Mouse (Mus musculus) forebrain, embryonic 10.5 days (tissue): ENCODE measurements at regions not wholly inside any gene's neighbourhood (a gene's known extent, or its start where the extent isn't known, plus 50 kb on each side); places are given as distances from the start of the nearest gene placed in this dataset.

ENCODE experiments used
- DNase-seq: peaks from one replicate; pipeline ENCODE4 v3.0.0-alpha.2; 2017; ENCODE audit warnings: low spot score; ENCODE audit errors: extremely low spot score
- H3K27ac ChIP-seq: fragments of 300-500 bp; sonication (generic); 2 replicates; pipeline ENCODE4 v1.5.1; 2016; ENCODE audit warnings: mild to moderate bottlenecking
- H3K27me3 ChIP-seq: fragments of 300-500 bp; sonication (generic); 2 replicates; pipeline ENCODE4 v1.6.1; 2016; ENCODE audit warnings: mild to moderate bottlenecking; ENCODE audit not compliant: poor library complexity, severe bottlenecking
- H3K36me3 ChIP-seq: fragments of 300-500 bp; sonication (generic); replicated peaks from 2 replicates; pipeline ENCODE4 v1.6.1; 2016; ENCODE audit warnings: mild to moderate bottlenecking, moderate library complexity
- H3K4me1 ChIP-seq: fragments of 300-500 bp; sonication (generic); 2 replicates; pipeline ENCODE4 v1.6.1; 2016
- H3K4me3 ChIP-seq: fragments of 300-500 bp; sonication (generic); 2 replicates; pipeline ENCODE4 v1.5.1; 2016; ENCODE audit warnings: mild to moderate bottlenecking, moderate library complexity
- H3K9me3 ChIP-seq: fragments of 300-500 bp; sonication (generic); 2 replicates; pipeline ENCODE4 v1.6.1; 2016; ENCODE audit warnings: mild to moderate bottlenecking, moderate library complexity
- WGBS: fragments of 180-500 bp; shearing (Covaris S2); methylation state at CpG from one replicate; pipeline ENCODE4 v1.1.7; 2016; 5-methylcytosine and 5-hydroxymethylcytosine counted together

- no peaks in the 10 kb centered on the region for H3K27me3 ChIP-seq
- no peaks in the 10 kb centered on the region for H3K9me3 ChIP-seq
- no peaks in the 10 kb centered on the region for H3K36me3 ChIP-seq
- 91% methylated on average over 7 of the region's 7 CpGs for WGBS
- H3K4me3 ChIP-seq, result no peak overlapping the region
- no peak for DNase-seq
- H3K27ac ChIP-seq, result no peak overlapping the region
- peaks cover 10% of the 10 kb centered on the region for H3K4me1 ChIP-seq
Observed at GRCm38 (mm10) chr16:74639805-74640204, 228.2 kb upstream of the Robo2 start.

GRCm38 (mm10) chr16:74637638-74638037 is 226.0 kb upstream of the Robo2 start:
- Histone ChIP-seq H3K4me3 (no peak overlapping the region), H3K4me1 (no peaks in the 10 kb centered on the region), H3K9me3 (no peaks in the 10 kb centered on the region), H3K27me3 (no peaks in the 10 kb centered on the region), H3K27ac (no peak overlapping the region), H3K36me3 (no peaks in the 10 kb centered on the region)
- WGBS, result 84% methylated on average over 5 of the region's 5 CpGs
- no peak for DNase-seq

- no peaks in the 10 kb centered on the region for H3K27me3 ChIP-seq
- DNase-seq, result no peak
- no peak overlapping the region for H3K4me3 ChIP-seq
- H3K27ac ChIP-seq, result no peak overlapping the region
- H3K9me3 ChIP-seq, result no peaks in the 10 kb centered on the region
- peaks cover 7% of the 10 kb centered on the region for H3K4me1 ChIP-seq
- WGBS, result 90% methylated on average over 2 of the region's 2 CpGs
- H3K36me3 ChIP-seq, result no peaks in the 10 kb centered on the region
Observed at GRCm38 (mm10) chr16:74625783-74626182, 214.2 kb upstream of the Robo2 start.

DNA sequence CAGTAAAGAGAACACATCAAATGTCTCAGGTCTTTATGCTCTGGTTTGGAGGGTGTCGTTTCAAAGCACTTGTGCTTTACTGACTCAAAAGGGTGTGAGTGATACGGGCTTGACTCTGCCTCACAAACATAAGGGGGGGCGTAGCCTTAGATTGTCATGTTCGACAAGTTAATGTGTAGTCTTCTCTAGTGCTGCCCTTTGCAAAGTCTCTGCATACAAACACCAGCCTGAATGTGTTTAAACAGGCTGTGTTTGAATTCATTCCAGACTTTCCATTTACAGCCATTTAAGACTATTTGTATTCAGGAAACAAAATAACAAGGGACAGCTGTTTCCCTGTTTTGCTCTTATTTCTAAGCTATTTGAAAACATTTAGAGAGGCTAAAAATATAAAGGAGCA is 200.4 kb upstream of the Robo2 start:
- no peaks in the 10 kb centered on the region for H3K4me1 ChIP-seq
- no peak overlapping the region for H3K27ac ChIP-seq
- WGBS, result 64% methylated on average over 4 of the region's 4 CpGs
- H3K36me3 ChIP-seq, result no peaks in the 10 kb centered on the region
- H3K9me3 ChIP-seq, result no peaks in the 10 kb centered on the region
- no peaks in the 10 kb centered on the region for H3K27me3 ChIP-seq
- DNase-seq, result no peak
- H3K4me3 ChIP-seq, result no peak overlapping the region

GRCm38 (mm10) chr16:74609564-74609963 is 197.9 kb upstream of the Robo2 start:
- 86% methylated on average over 4 of the region's 4 CpGs for WGBS
- H3K9me3 ChIP-seq, result no peaks in the 10 kb centered on the region

GRCm38 (mm10) chr16:74598361-74598760 is 186.7 kb upstream of the Robo2 start:
- DNase-seq, result no peak
- WGBS, result 92% methylated on average over 1 of the region's 1 CpGs
- no peaks in the 10 kb centered on the region for H3K36me3 ChIP-seq
- H3K9me3 ChIP-seq, result no peaks in the 10 kb centered on the region
- H3K27ac ChIP-seq, result no peak overlapping the region
- no peak overlapping the region for H3K4me3 ChIP-seq
- H3K27me3 ChIP-seq, result no peaks in the 10 kb centered on the region
- no peaks in the 10 kb centered on the region for H3K4me1 ChIP-seq

More at GRCm38 (mm10) chr16:74609564-74609963, 197.9 kb upstream of the Robo2 start:
- H3K27ac ChIP-seq, result no peak overlapping the region
- DNase-seq, result no peak
- H3K4me3 ChIP-seq, result no peak overlapping the region
- H3K4me1 ChIP-seq, result peaks cover 4% of the 10 kb centered on the region
- H3K27me3 ChIP-seq, result no peaks in the 10 kb centered on the region
- H3K36me3 ChIP-seq, result no peaks in the 10 kb centered on the region

- no peaks in the 10 kb centered on the region for H3K36me3 ChIP-seq
- H3K27ac ChIP-seq, result no peak overlapping the region
- 85% methylated on average over 4 of the region's 4 CpGs for WGBS
- H3K4me1 ChIP-seq, result no peaks in the 10 kb centered on the region
- DNase-seq, result no peak
- H3K27me3 ChIP-seq, result no peaks in the 10 kb centered on the region
- H3K9me3 ChIP-seq, result no peaks in the 10 kb centered on the region
- no peak overlapping the region for H3K4me3 ChIP-seq
Observed at GRCm38 (mm10) chr16:74597735-74598340, 186.2 kb upstream of the Robo2 start.

- no peaks in the 10 kb centered on the region for H3K36me3 ChIP-seq
- no peak overlapping the region for H3K27ac ChIP-seq
- 72% methylated on average over 4 of the region's 4 CpGs for WGBS
- H3K4me3 ChIP-seq, result no peak overlapping the region
- no peaks in the 10 kb centered on the region for H3K9me3 ChIP-seq
- DNase-seq, result no peak
- no peaks in the 10 kb centered on the region for H3K4me1 ChIP-seq
- H3K27me3 ChIP-seq, result no peaks in the 10 kb centered on the region
Observed at GRCm38 (mm10) chr16:74591896-74592295, 180.3 kb upstream of the Robo2 start.

DNA sequence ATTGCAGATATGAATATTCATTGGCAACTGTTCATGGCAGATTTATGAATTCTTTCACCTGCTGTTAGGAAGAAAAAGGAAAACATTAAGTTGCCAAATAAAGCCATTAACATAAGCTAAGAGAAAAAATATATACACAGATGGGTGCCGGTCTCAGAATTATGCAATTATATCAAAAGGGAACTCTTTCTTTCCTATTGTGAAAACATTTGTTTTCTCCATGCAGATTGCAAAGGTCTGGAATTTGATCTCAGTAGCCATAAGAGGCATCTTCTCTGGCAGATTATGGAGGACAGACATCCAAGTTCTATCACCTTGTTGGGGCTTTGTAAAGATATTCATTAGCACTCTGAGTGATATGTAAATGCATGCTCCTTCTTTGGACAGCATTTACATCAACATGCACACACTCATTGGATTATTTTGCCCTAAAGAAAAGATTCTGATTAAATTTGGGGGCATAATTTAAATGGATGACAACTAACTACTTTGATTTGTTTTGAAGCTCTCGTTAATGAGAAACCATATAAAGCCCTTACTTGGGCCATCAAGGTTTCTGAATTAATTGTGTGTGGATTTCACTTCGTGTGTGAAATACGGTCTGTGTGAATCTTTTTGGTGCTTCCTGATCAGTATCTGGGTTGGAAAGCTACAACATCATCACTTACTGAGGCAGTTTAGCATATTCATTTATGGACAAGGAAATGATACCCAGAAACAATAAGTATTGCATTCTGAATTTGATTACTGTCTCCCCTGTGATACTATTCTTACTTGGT is 171.2 kb upstream of the Robo2 start:
- Histone ChIP-seq H3K27me3 (no peaks in the 10 kb centered on the region), H3K27ac (no peak overlapping the region), H3K4me3 (no peak overlapping the region), H3K36me3 (no peaks in the 10 kb centered on the region), H3K4me1 (no peaks in the 10 kb centered on the region), H3K9me3 (no peaks in the 10 kb centered on the region)
- 86% methylated on average over 4 of the region's 4 CpGs for WGBS
- DNase-seq, result no peak

GRCm38 (mm10) chr16:74548374-74548773 is 136.7 kb upstream of the Robo2 start:
- H3K4me1 ChIP-seq, result no peaks in the 10 kb centered on the region; the same call in 1 of the 2 replicates
- 79% methylated on average over 5 of the region's 5 CpGs for WGBS
- no peaks in the 10 kb centered on the region for H3K9me3 ChIP-seq
- DNase-seq, result no peak
- H3K36me3 ChIP-seq, result no peaks in the 10 kb centered on the region
- H3K4me3 ChIP-seq, result no peak overlapping the region
- no peaks in the 10 kb centered on the region for H3K27me3 ChIP-seq
- no peak overlapping the region for H3K27ac ChIP-seq

DNA sequence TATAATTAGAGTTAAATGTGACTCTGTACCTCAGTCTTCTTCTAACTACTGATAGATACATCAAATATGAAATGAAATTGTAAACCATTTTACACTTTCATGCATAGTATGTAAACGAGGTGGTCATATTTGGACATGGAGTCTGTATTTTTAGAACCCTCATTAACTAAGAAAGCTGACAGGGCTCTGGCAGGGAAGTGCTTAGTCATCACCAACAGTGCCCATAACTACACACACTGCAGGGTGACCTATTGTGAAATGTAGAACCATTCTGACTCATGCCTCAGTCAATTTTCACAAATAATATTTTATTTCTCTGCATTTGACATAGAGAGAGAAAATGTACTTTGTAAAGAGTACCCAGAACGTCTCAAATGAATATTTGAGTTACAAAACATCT is 118.9 kb upstream of the Robo2 start:
- H3K27me3 ChIP-seq, result no peaks in the 10 kb centered on the region
- no peak for DNase-seq
- peaks cover 8% of the 10 kb centered on the region; the same call in 1 of the 2 replicates for H3K4me1 ChIP-seq
- H3K36me3 ChIP-seq, result no peaks in the 10 kb centered on the region
- no peak overlapping the region for H3K27ac ChIP-seq
- H3K4me3 ChIP-seq, result no peak overlapping the region
- 76% methylated on average over 2 of the region's 2 CpGs for WGBS
- H3K9me3 ChIP-seq, result no peaks in the 10 kb centered on the region

GRCm38 (mm10) chr16:74528245-74528644 is 116.6 kb upstream of the Robo2 start:
- WGBS, result 40% methylated on average over 3 of the region's 3 CpGs
- H3K36me3 ChIP-seq, result no peaks in the 10 kb centered on the region
- DNase-seq, result no peak
- H3K9me3 ChIP-seq, result no peaks in the 10 kb centered on the region
- peaks cover 8% of the 10 kb centered on the region; the same call in 1 of the 2 replicates for H3K4me1 ChIP-seq
- no peaks in the 10 kb centered on the region for H3K27me3 ChIP-seq
- H3K27ac ChIP-seq, result no peak overlapping the region
- H3K4me3 ChIP-seq, result no peak overlapping the region

DNA sequence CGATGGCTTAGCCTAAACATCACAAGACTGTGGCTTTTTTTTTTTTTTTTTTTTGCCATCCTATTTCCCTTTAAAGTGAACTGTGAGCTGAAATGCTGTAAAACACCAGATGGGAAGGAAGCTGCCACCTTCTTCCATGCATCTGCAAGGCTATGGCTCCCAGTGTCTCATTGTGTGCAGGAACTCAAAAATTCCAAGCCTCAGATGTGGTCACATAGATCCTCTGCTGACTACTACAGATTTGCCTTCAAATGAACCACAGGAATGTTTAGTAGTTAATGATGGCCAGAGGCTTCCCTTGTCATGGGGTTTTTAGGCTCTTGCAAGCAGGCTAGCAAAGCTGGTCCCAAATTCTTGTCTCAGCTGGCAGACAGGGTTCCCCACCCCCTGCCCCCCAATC is 114.9 kb upstream of the Robo2 start:
- Histone ChIP-seq H3K27ac (no peak overlapping the region), H3K27me3 (no peaks in the 10 kb centered on the region), H3K36me3 (no peaks in the 10 kb centered on the region), H3K4me3 (no peak overlapping the region), H3K4me1 (peaks cover 8% of the 10 kb centered on the region; the same call in 1 of the 2 replicates), H3K9me3 (no peaks in the 10 kb centered on the region)
- WGBS, result 76% methylated on average over 1 of the region's 1 CpGs
- DNase-seq, result peak; percentile 16
